Mouse (Mus musculus) hindbrain, embryonic 15.5 days (tissue): ENCODE results near the gene Fbxw17. TPM values are rescaled to one million over a fixed set of nuclear protein-coding genes. Genes with fewer than 3 reads are reported as not detected.
"Not testable (repeated sequence)": the region's sequence is repeated elsewhere in the genome, so short reads cannot be mapped to it uniquely, and the experiment has no call there.

Experiments used
- ATAC-seq: fragments of 200-750 bp; cut with Nextera tagmentation; 2 replicates; pipeline ENCODE4 v1.8.0; 2017; ENCODE audit warnings: low read depth, moderate number of reproducible peaks, moderate TSS enrichment; ENCODE audit not compliant: low FRiP score
- H3K27ac ChIP-seq: fragments of 300-500 bp; sonication (generic); replicated peaks from 2 replicates; pipeline ENCODE4 v1.5.1; 2015; ENCODE audit warnings: mild to moderate bottlenecking, inconsistent platforms
- H3K27me3 ChIP-seq: fragments of 300-500 bp; sonication (generic); 2 replicates; pipeline ENCODE4 v1.6.1; 2015; ENCODE audit warnings: control low read depth, inconsistent platforms
- H3K36me3 ChIP-seq: fragments of 300-500 bp; sonication (generic); 2 replicates; pipeline ENCODE4 v1.6.1; 2015; ENCODE audit warnings: control low read depth, inconsistent platforms
- H3K4me1 ChIP-seq: fragments of 300-500 bp; sonication (generic); replicated peaks from 2 replicates; pipeline ENCODE4 v1.6.1; 2015; ENCODE audit warnings: control low read depth, inconsistent platforms
- H3K4me2 ChIP-seq: fragments of 300-500 bp; sonication (generic); 2 replicates; pipeline ENCODE4 v1.6.1; 2015; ENCODE audit warnings: moderate library complexity, mild to moderate bottlenecking, inconsistent platforms
- H3K4me3 ChIP-seq: fragments of 300-500 bp; sonication (generic); 2 replicates; pipeline ENCODE4 v1.5.1; 2015; ENCODE audit warnings: mild to moderate bottlenecking, inconsistent platforms
- H3K9ac ChIP-seq: fragments of 300-500 bp; sonication (generic); 2 replicates; pipeline ENCODE4 v1.6.1; 2015; ENCODE audit warnings: inconsistent platforms
- H3K9me3 ChIP-seq: fragments of 300-500 bp; sonication (generic); 2 replicates; pipeline ENCODE4 v1.6.1; 2016; ENCODE audit warnings: control low read depth, inconsistent platforms
- WGBS: fragments of 180-500 bp; shearing (Covaris S2); methylation state at CpG from one replicate; pipeline ENCODE4 v1.1.7; 2015; 5-methylcytosine and 5-hydroxymethylcytosine counted together
- polyA plus RNA-seq: library from polyadenylated mRNA; unstranded; fragments of >200 nt; fragmentation: Nextera tagmentation; extraction: Ambion mirVana; gene quantifications from 2 replicates; pipeline ENCODE4 v1.2.1, GENCODE M21; 2015

Gene Fbxw17
- polyA plus RNA-seq = 30.1 and 37.0 TPM in 2 replicates

DNA sequence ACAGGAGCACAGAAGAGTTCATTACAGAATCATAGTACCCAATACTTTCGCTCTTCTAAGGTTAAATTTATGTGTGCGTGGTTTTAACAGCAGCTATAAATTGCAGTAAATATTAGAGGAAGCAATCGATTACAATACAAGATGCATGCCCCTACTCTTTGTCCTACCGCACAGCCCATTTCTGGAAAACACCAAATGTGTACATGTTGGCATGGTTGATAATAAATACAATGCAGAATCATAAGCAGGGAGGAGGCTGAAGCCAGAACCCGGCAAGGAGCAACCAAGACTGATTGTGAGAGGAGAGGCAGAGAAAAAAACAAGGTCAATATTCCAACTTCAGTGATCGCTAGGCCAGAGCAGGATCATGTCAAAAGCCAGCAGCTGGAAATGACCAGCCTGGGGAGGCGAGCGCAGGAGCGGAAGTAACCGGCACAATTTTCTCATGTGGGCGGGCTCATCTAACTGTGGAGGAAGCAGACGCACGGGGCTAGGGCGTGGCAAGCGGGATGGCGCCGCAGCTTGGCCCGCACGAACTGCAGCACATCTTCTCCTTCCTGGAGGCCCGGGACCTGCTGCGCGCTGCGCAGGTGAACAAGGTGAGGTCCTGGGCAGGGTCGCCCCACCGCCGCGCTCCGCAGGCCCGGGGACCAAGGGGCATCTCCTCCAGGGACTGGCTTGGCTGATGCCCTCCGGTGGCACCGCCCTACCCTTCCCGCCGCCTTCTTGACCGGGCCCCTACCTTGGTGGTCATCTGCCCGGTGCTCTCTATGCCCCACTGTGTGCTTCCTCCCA is at the start of gene Fbxw17:
Gene Fbxw17 (plus strand): TSS at position 476 of the 795 bp plus-strand sequence.
- Histone ChIP-seq H3K9me3 (no peaks in the 10 kb centered on the region), H3K9ac (peak within 1 kb of the TSS; percentile 83), H3K36me3 (peaks cover 17% of the 10 kb centered on the region), H3K4me1 (peaks cover 13% of the 10 kb centered on the region), H3K27me3 (no peaks in the 10 kb centered on the region), H3K4me2 (peak within 1 kb of the TSS; percentile 60), H3K27ac (peak within 1 kb of the TSS; percentile 82), H3K4me3 (peak within 1 kb of the TSS; percentile 76)
- WGBS = 14% methylated on average over 35 of the region's 35 CpGs
- peak; percentile 98 for ATAC-seq

- not testable (repeated sequence) for H3K27ac ChIP-seq, H3K4me2 ChIP-seq, H3K9ac ChIP-seq, H3K27me3 ChIP-seq, H3K4me3 ChIP-seq, H3K36me3 ChIP-seq, ATAC-seq, H3K4me1 ChIP-seq, H3K9me3 ChIP-seq
- 75% methylated on average over 5 of the region's 5 CpGs for WGBS
Measured at GRCm38 (mm10) chr13:50372934-50373705, 44.5 kb upstream of the Fbxw17 start.

DNA sequence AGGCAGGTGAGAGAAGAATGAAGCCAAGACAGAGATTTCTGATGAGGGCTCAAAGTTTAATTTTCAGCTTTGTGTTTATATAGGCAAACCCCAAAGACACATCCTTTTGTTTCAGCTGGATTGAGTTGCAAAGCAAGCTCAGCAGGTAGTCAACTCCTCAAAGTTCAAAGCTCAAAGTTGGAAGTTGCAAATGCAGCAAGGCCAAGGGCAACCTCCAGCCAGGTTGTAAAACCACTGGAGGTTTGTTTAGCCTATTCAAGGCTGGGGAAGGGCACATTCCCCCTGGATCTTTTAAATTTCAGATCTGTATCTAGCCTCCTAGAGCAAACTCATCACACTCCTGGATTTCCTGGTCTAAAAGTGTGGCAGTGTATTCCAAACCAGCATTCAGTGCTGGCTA is 28.5 kb upstream of the Fbxw17 start:
- not testable (repeated sequence) for H3K4me3 ChIP-seq, H3K9me3 ChIP-seq, H3K36me3 ChIP-seq, H3K27ac ChIP-seq, ATAC-seq, H3K4me1 ChIP-seq, H3K4me2 ChIP-seq, H3K27me3 ChIP-seq, H3K9ac ChIP-seq

DNA sequence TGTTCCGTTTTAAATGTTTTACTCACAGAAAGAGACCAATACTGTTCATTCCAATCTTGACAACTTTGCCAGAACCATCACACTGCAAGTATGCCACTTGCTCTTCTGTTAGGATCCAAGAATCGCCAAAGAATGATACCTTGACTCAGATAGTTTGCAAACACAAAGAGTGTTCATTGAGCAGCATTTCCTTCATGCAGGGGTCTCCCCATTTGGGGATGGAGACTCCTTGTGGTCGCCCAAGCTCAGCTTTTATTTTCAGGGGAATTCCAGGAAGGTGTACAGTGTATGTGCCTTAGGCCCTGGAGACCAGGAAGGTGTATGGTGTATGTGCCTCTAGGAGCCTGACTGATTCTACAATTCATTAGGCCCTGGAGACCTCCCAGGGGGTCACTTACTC is 757 bp downstream of the Fbxw17 start:
- Histone ChIP-seq H3K27ac (peak overlapping the region; percentile 82; the same call in 1 of the 2 replicates), H3K9me3 (no peaks in the 10 kb centered on the region), H3K36me3 (peaks cover 25% of the 10 kb centered on the region), H3K4me2 (peak overlapping the region; percentile 60), H3K9ac (peak overlapping the region; percentile 83), H3K4me1 (peaks cover 13% of the 10 kb centered on the region), H3K4me3 (peak overlapping the region; percentile 76), H3K27me3 (no peaks in the 10 kb centered on the region)
- ATAC-seq = peak; percentile 29; the same call in 1 of the 2 replicates
- 47% methylated on average over 3 of the region's 3 CpGs for WGBS

- Histone ChIP-seq H3K9me3 (no peaks in the 10 kb centered on the region), H3K4me2 (no peak overlapping the region), H3K4me3 (no peak overlapping the region), H3K9ac (no peak overlapping the region), H3K27ac (no peak overlapping the region), H3K27me3 (no peaks in the 10 kb centered on the region), H3K4me1 (peaks cover 4% of the 10 kb centered on the region), H3K36me3 (peaks cover 71% of the 10 kb centered on the region)
- WGBS = 89% methylated on average over 8 of the region's 8 CpGs
- ATAC-seq = no peak
Measured at GRCm38 (mm10) chr13:50423625-50424209, 6.1 kb downstream of the Fbxw17 start.

DNA sequence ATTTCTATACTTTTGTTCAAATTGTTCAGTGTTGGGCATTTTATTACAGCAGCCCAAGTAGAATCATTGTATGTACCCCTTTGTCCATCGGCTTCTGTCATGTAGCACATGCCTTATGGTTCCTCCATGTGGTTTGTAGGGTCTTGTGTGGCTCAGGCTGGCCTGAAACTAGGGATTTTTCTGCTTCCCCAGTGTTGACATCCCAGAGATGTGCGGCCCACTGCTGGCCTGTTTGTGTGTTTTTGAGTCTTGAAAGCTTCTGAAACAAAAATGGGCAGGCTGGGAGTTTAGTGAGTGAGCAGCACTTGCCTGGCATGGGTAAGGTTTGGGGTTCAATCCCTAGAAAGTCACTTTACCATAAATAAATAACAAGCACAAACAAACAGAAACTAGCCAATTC is 6.9 kb downstream of the Fbxw17 start:
- no peaks in the 10 kb centered on the region for H3K9me3 ChIP-seq
- no peak overlapping the region for H3K9ac ChIP-seq
- no peak for ATAC-seq
- H3K4me3 ChIP-seq = no peak overlapping the region
- no peak overlapping the region for H3K27ac ChIP-seq
- 99% methylated on average over 2 of the region's 2 CpGs for WGBS
- H3K4me1 ChIP-seq = no peaks in the 10 kb centered on the region
- no peaks in the 10 kb centered on the region for H3K27me3 ChIP-seq
- peaks cover 79% of the 10 kb centered on the region for H3K36me3 ChIP-seq
- no peak overlapping the region for H3K4me2 ChIP-seq

GRCm38 (mm10) chr13:50426686-50427085 is 9.0 kb downstream of the Fbxw17 start:
- no peaks in the 10 kb centered on the region for H3K4me1 ChIP-seq
- peaks cover 79% of the 10 kb centered on the region for H3K36me3 ChIP-seq
- no peak overlapping the region for H3K27ac ChIP-seq
- H3K9me3 ChIP-seq = no peaks in the 10 kb centered on the region
- no peak overlapping the region for H3K4me2 ChIP-seq
- no peak overlapping the region for H3K4me3 ChIP-seq
- no peak overlapping the region for H3K9ac ChIP-seq
- WGBS = 92% methylated on average over 4 of the region's 4 CpGs
- no peak for ATAC-seq
- no peaks in the 10 kb centered on the region for H3K27me3 ChIP-seq

- H3K36me3 ChIP-seq = no peaks in the 10 kb centered on the region
- H3K4me2 ChIP-seq = no peak within 1 kb of the TSS
- H3K4me3 ChIP-seq = no peak within 1 kb of the TSS
- no peak for ATAC-seq
- 94% methylated on average over 2 of the region's 2 CpGs for WGBS
- H3K9me3 ChIP-seq = no peaks in the 10 kb centered on the region
- no peak within 1 kb of the TSS for H3K9ac ChIP-seq
- H3K4me1 ChIP-seq = no peaks in the 10 kb centered on the region
- H3K27me3 ChIP-seq = no peaks in the 10 kb centered on the region
- no peak within 1 kb of the TSS for H3K27ac ChIP-seq
Measured at GRCm38 (mm10) chr13:50443812-50444211, 26.1 kb downstream of the Fbxw17 start, which contains the start of gene Gm47429. Gm47429 (minus strand) TSS chr13:50443912.

GRCm38 (mm10) chr13:50445261-50445660 is 27.6 kb downstream of the Fbxw17 start:
- no peak overlapping the region for H3K27ac ChIP-seq
- 69% methylated on average over 4 of the region's 4 CpGs for WGBS
- no peak for ATAC-seq
- no peak overlapping the region for H3K4me2 ChIP-seq
- no peak overlapping the region for H3K4me3 ChIP-seq
- H3K4me1 ChIP-seq = no peaks in the 10 kb centered on the region
- no peak overlapping the region for H3K9ac ChIP-seq
- no peaks in the 10 kb centered on the region for H3K27me3 ChIP-seq
- no peaks in the 10 kb centered on the region for H3K9me3 ChIP-seq
- no peaks in the 10 kb centered on the region for H3K36me3 ChIP-seq

- H3K27me3 ChIP-seq, H3K36me3 ChIP-seq, ATAC-seq, H3K9ac ChIP-seq, H3K4me2 ChIP-seq, H3K27ac ChIP-seq, H3K4me1 ChIP-seq, H3K4me3 ChIP-seq, H3K9me3 ChIP-seq: not testable (repeated sequence)
- WGBS = 75% methylated on average over 9 of the region's 9 CpGs
Measured at GRCm38 (mm10) chr13:50452266-50452665, 34.6 kb downstream of the Fbxw17 start.

DNA sequence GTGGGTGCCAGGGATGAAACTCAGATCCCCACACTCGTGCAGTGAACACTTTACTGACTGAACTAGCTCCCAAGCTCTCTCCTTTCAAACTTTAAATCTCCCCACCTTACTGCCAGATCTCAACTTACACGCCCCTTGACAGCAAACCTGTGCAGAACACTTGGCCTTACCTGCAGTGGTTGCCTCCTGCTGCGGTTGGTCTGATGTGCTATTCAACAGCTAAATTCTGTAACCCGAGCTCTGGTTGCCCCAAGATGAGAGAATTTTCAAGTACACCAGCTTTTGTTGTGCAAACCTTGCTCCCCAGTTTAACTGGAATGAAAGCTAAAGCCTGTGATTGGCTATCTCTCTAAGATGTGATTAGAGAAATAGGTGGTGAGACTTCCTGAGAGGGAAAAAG is 35.8 kb downstream of the Fbxw17 start:
- H3K9ac ChIP-seq = no peak overlapping the region
- 46% methylated on average over 4 of the region's 4 CpGs for WGBS
- H3K4me2 ChIP-seq = no peak overlapping the region
- no peaks in the 10 kb centered on the region for H3K4me1 ChIP-seq
- H3K27ac ChIP-seq = no peak overlapping the region
- H3K9me3 ChIP-seq = no peaks in the 10 kb centered on the region
- H3K36me3 ChIP-seq = no peaks in the 10 kb centered on the region
- ATAC-seq = no peak
- H3K4me3 ChIP-seq = no peak overlapping the region
- no peaks in the 10 kb centered on the region for H3K27me3 ChIP-seq

DNA sequence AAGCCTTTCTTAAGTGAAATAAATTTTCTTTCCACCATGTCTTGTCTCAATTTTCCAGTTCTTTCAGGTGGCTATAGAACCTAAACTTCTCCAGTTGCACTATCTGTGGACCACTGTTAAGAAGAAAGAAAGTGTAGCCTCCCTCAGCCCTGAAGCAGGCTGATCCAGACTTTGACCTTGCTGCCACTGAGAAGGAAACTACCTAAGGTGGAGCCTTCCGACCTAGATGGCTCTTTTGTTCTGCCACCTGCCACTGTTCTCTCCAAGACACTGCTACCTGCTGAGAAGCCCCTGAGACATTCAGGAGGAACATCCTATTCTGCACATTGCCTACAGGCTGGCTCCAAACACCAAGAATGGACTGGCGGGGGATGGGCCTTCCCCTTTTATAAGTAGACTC is 42.8 kb downstream of the Fbxw17 start:
- not testable (repeated sequence) for H3K27ac ChIP-seq, H3K4me2 ChIP-seq, H3K36me3 ChIP-seq, ATAC-seq, H3K9me3 ChIP-seq, H3K4me1 ChIP-seq, H3K4me3 ChIP-seq, H3K9ac ChIP-seq, H3K27me3 ChIP-seq
- whole genome bisulfite sequencing = 59% methylated on average over 2 of the region's 2 CpGs
